Mouse (Mus musculus) cortical plate, adult 2 months (tissue): ENCODE measurements around the gene Ypel4. TPM values are rescaled to one million over a fixed set of nuclear protein-coding genes. Genes with fewer than 3 reads are reported as not detected.
"Not testable (repeated sequence)": the region's sequence is repeated elsewhere in the genome, so short reads cannot be mapped to it uniquely, and the experiment has no call there.

ENCODE experiments used
- H3K27ac ChIP-seq: fragments of 200-500 bp; 2 replicates; pipeline ENCODE4 v1.5.1; 2012; ENCODE audit warnings: low read length, control low read depth, inconsistent platforms; ENCODE audit not compliant: insufficient read depth
- H3K4me1 ChIP-seq: fragments of 200-500 bp; 2 replicates; pipeline ENCODE4 v1.6.1; 2011; ENCODE audit warnings: low read length; ENCODE audit not compliant: control insufficient read depth, insufficient read depth
- H3K4me3 ChIP-seq: fragments of 200-500 bp; 2 replicates; pipeline ENCODE4 v1.5.1; 2011; ENCODE audit warnings: mild to moderate bottlenecking, low read length, control low read depth; ENCODE audit not compliant: insufficient read depth
- CTCF ChIP-seq: fragments of 200-500 bp; IDR thresholded peaks from 2 replicates; pipeline ENCODE4 v1.5.1; 2011; ENCODE audit warnings: mild to moderate bottlenecking, control low read depth, low read length; ENCODE audit not compliant: insufficient read depth; ENCODE audit errors: extremely low read depth
- POLR2A ChIP-seq: fragments of 200-500 bp; IDR thresholded peaks from 2 replicates; pipeline ENCODE4 v1.6.1; 2011; ENCODE audit warnings: mild to moderate bottlenecking, low read length, control low read depth; ENCODE audit not compliant: insufficient read depth; ENCODE audit errors: extremely low read depth
- polyA plus RNA-seq: library from polyadenylated mRNA; depleted of rRNA; stranded (reverse); fragments of >200 nt; gene quantifications from 2 replicates; pipeline ENCODE4 v1.2.3, GENCODE M21; 2012

The Ypel4 gene
- polyA plus RNA-seq, 1 experiment, result 129 TPM

GRCm38 (mm10) chr2:84727172-84727858, 6.5 kb upstream of the Ypel4 start, which contains the start of gene Clp1:
Gene Clp1 (minus strand): TSS chr2:84727350.
- no peak for TF ChIP-seq CTCF
- TF ChIP-seq POLR2A, result peak; percentile 70
- H3K4me1 ChIP-seq, result no peaks in the 10 kb centered on the region; the same call in 1 of the 2 replicates
- peak within 1 kb of the TSS; percentile 46; the same call in 1 of the 2 replicates for H3K27ac ChIP-seq
- peak within 1 kb of the TSS; percentile 50 for H3K4me3 ChIP-seq

GRCm38 (mm10) chr2:84728191-84728590, 5.7 kb upstream of the Ypel4 start:
- not testable (repeated sequence) for H3K27ac ChIP-seq, H3K4me1 ChIP-seq, H3K4me3 ChIP-seq

GRCm38 (mm10) chr2:84731206-84731605, 2.7 kb upstream of the Ypel4 start:
- no peak overlapping the region for H3K27ac ChIP-seq
- H3K4me3 ChIP-seq, result no peak overlapping the region
- TF ChIP-seq CTCF (no peak), POLR2A (no peak)
- no peaks in the 10 kb centered on the region for H3K4me1 ChIP-seq

- H3K4me1 ChIP-seq, result no peaks in the 10 kb centered on the region
- no peak overlapping the region for H3K27ac ChIP-seq
- TF ChIP-seq CTCF (no peak), POLR2A (no peak)
- no peak overlapping the region for H3K4me3 ChIP-seq
Measured at GRCm38 (mm10) chr2:84732394-84732793, 1.5 kb upstream of the Ypel4 start.

- Histone ChIP-seq H3K4me1 (no peaks in the 10 kb centered on the region), H3K4me3 (peak overlapping the region; percentile 82), H3K27ac (peak overlapping the region; percentile 52)
- TF ChIP-seq CTCF (no peak), POLR2A (no peak)
Measured at GRCm38 (mm10) chr2:84734351-84734864, 550 bp downstream of the Ypel4 start.

- peak overlapping the region; percentile 82 for H3K4me3 ChIP-seq
- no peak for TF ChIP-seq POLR2A
- TF ChIP-seq CTCF, result no peak
- H3K27ac ChIP-seq, result no peak overlapping the region
- no peaks in the 10 kb centered on the region for H3K4me1 ChIP-seq
Measured at GRCm38 (mm10) chr2:84734919-84735318, 1.1 kb downstream of the Ypel4 start.

- Histone ChIP-seq H3K4me3 (peak overlapping the region; percentile 82), H3K27ac (no peak overlapping the region), H3K4me1 (no peaks in the 10 kb centered on the region)
Measured at GRCm38 (mm10) chr2:84735346-84735920, 1.6 kb downstream of the Ypel4 start.

GRCm38 (mm10) chr2:84736312-84737161, 2.7 kb downstream of the Ypel4 start:
- TF ChIP-seq CTCF, result no peak
- no peak for TF ChIP-seq POLR2A

More at GRCm38 (mm10) chr2:84735346-84735920, 1.6 kb downstream of the Ypel4 start:
- TF ChIP-seq CTCF (no peak), POLR2A (no peak)

GRCm38 (mm10) chr2:84737451-84737925, 3.6 kb downstream of the Ypel4 start:
- Histone ChIP-seq H3K4me3 (no peak overlapping the region), H3K4me1 (no peaks in the 10 kb centered on the region), H3K27ac (no peak overlapping the region)
- TF ChIP-seq POLR2A, result no peak
- no peak for TF ChIP-seq CTCF

More at GRCm38 (mm10) chr2:84736312-84737161, 2.7 kb downstream of the Ypel4 start:
- Histone ChIP-seq H3K27ac (no peak overlapping the region), H3K4me3 (peak overlapping the region; percentile 82), H3K4me1 (no peaks in the 10 kb centered on the region)
